In the genomic region with DNA sequence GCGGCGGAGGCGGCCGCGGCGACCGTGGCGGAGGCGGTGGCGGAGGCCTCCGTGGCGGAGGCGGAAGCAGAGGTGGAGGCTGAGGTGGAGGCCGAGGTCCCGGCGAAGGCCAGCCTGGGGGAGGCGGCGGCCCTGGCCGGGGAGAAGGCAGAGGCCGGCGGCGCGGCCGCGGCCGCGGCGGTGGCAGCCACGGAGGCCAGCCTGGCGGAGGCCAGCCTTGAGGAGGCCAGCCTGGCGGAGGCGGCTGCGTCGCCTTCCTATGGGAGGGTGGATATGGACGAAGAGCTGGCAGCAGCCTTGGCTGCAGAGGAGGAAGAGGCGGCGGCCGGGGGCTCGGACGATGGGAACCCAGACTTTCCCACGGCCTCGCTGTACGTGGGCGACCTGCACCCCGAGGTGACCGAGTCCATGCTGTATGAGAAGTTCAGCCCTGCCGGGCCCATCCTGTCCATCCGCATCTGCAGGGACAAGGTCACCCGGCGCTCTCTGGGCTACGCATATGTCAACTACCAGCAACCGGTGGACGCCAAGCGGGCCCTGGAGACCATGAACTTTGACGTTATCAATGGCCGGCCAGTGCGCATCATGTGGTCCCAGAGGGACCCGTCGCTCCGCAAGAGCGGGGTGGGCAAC, we compare ENCODE assay signal across 8 mouse cellular contexts.
DNase-seq lines count a peak whose midpoint lies in the region; ATAC-seq and TF ChIP-seq lines count a peak whose summit lies in the region.
"Not testable (repeated sequence)": the region's sequence is repeated elsewhere in the genome, so short reads cannot be mapped to it uniquely, and the experiment has no call there.

No protein-coding gene starts in this region.

- not testable (repeated sequence) for H3K27me3 ChIP-seq in embryonic facial prominence, embryonic 13.5 days; forebrain, embryonic 16.5 days (replicated peaks; ENCODE audit: control insufficient read depth, insufficient read depth, low read length); hindbrain, embryonic 13.5 days; intestine, embryonic 15.5 days (replicated peaks); kidney, postnatal 0 days (ENCODE audit: insufficient read depth, low read length); midbrain, embryonic 12.5 days; neural tube, embryonic 11.5 days (ENCODE audit: control insufficient read depth, insufficient read depth, low read length); stomach, embryonic 16.5 days (ENCODE audit: control insufficient read depth, insufficient read depth, low read length)

- not testable (repeated sequence) for H3K4me3 ChIP-seq in embryonic facial prominence, embryonic 13.5 days; forebrain, embryonic 16.5 days (replicated peaks; ENCODE audit: low read length); hindbrain, embryonic 13.5 days; intestine, embryonic 15.5 days (replicated peaks); kidney, postnatal 0 days (replicated peaks; ENCODE audit: low read depth, low read length); midbrain, embryonic 12.5 days; neural tube, embryonic 11.5 days (ENCODE audit: low read depth, low read length); stomach, embryonic 16.5 days (replicated peaks; ENCODE audit: low read length)

- not testable (repeated sequence) for H3K27ac ChIP-seq in embryonic facial prominence, embryonic 13.5 days; forebrain, embryonic 16.5 days (ENCODE audit: low read length); hindbrain, embryonic 13.5 days; intestine, embryonic 15.5 days; kidney, postnatal 0 days; midbrain, embryonic 12.5 days (replicated peaks); neural tube, embryonic 11.5 days (ENCODE audit: low read depth, low read length); stomach, embryonic 16.5 days (ENCODE audit: low read length)

- DNase-seq in kidney, postnatal 0 days (ENCODE audit: low spot score); neural tube, embryonic 11.5 days (ENCODE audit: low spot score): not testable (repeated sequence)

- not testable (repeated sequence) for H3K9me3 ChIP-seq in embryonic facial prominence, embryonic 13.5 days; forebrain, embryonic 16.5 days (ENCODE audit: control insufficient read depth, low read length); hindbrain, embryonic 13.5 days; intestine, embryonic 15.5 days; kidney, postnatal 0 days (replicated peaks; ENCODE audit: low read length); midbrain, embryonic 12.5 days; neural tube, embryonic 11.5 days (ENCODE audit: control insufficient read depth, low read length); stomach, embryonic 16.5 days (replicated peaks; ENCODE audit: control insufficient read depth, low read length)

- WGBS in embryonic facial prominence, embryonic 13.5 days, result no CpG with 5 or more reads among the region's 61 CpGs
- no CpG with 5 or more reads among the region's 61 CpGs for WGBS in forebrain, embryonic 16.5 days
- WGBS in hindbrain, embryonic 13.5 days, result no CpG with 5 or more reads among the region's 61 CpGs
- WGBS in intestine, embryonic 15.5 days, result no CpG with 5 or more reads among the region's 61 CpGs
- no CpG with 5 or more reads among the region's 61 CpGs for WGBS in kidney, postnatal 0 days
- no CpG with 5 or more reads among the region's 61 CpGs for WGBS in midbrain, embryonic 12.5 days
- no CpG with 5 or more reads among the region's 61 CpGs for WGBS in neural tube, embryonic 11.5 days
- no CpG with 5 or more reads among the region's 61 CpGs for WGBS in stomach, embryonic 16.5 days

- 0 out of 2 replicates have a peak, but pooled peaks have one; percentile 15 for ATAC-seq in embryonic facial prominence, embryonic 13.5 days (ENCODE audit: insufficient number of reproducible peaks, insufficient read depth, low FRiP score, low TSS enrichment, low read depth)
- ATAC-seq in forebrain, embryonic 16.5 days, result peak; percentile 3; the same call in 1 of the 2 replicates
- ATAC-seq in hindbrain, embryonic 13.5 days (ENCODE audit: low FRiP score), result peak; percentile 19; the same call in 1 of the 2 replicates
- peak; percentile 60 for ATAC-seq in intestine, embryonic 15.5 days
- ATAC-seq in kidney, postnatal 0 days (replicated peaks; ENCODE audit: low FRiP score, low read depth), result peak; percentile 18; the same call in 1 of the 2 replicates
- peak; percentile 48 for ATAC-seq in midbrain, embryonic 12.5 days (ENCODE audit: low FRiP score, low read depth)
- 0 out of 2 replicates have a peak, but pooled peaks have one; percentile 50 for ATAC-seq in neural tube, embryonic 11.5 days (ENCODE audit: insufficient read depth, low FRiP score, low TSS enrichment)
- peak; percentile 52; the same call in 1 of the 2 replicates for ATAC-seq in stomach, embryonic 16.5 days (ENCODE audit: insufficient read depth, low FRiP score)

- H3K9ac ChIP-seq in embryonic facial prominence, embryonic 13.5 days; forebrain, embryonic 16.5 days (replicated peaks; ENCODE audit: low read depth, low read length); hindbrain, embryonic 13.5 days; intestine, embryonic 15.5 days; kidney, postnatal 0 days (ENCODE audit: low read depth, low read length); midbrain, embryonic 12.5 days (replicated peaks); neural tube, embryonic 11.5 days (ENCODE audit: low read length); stomach, embryonic 16.5 days (ENCODE audit: low read length): not testable (repeated sequence)

- TF ChIP-seq CTCF in kidney, postnatal 0 days (IDR thresholded peaks at IDR 0.05; ENCODE audit: low read depth), result not testable (repeated sequence)

- H3K4me1 ChIP-seq in embryonic facial prominence, embryonic 13.5 days; forebrain, embryonic 16.5 days (replicated peaks; ENCODE audit: control insufficient read depth, insufficient read depth, low read length); hindbrain, embryonic 13.5 days (replicated peaks); intestine, embryonic 15.5 days (replicated peaks); kidney, postnatal 0 days (replicated peaks; ENCODE audit: insufficient read depth, low read length); midbrain, embryonic 12.5 days; neural tube, embryonic 11.5 days (ENCODE audit: control insufficient read depth, insufficient read depth, low read length); stomach, embryonic 16.5 days (ENCODE audit: control insufficient read depth, insufficient read depth, low read length): not testable (repeated sequence)

- H3K4me2 ChIP-seq in embryonic facial prominence, embryonic 13.5 days; forebrain, embryonic 16.5 days (ENCODE audit: low read length); hindbrain, embryonic 13.5 days; intestine, embryonic 15.5 days (replicated peaks); kidney, postnatal 0 days (ENCODE audit: low read length); midbrain, embryonic 12.5 days (replicated peaks); neural tube, embryonic 11.5 days (ENCODE audit: low read depth); stomach, embryonic 16.5 days (ENCODE audit: low read depth, low read length): not testable (repeated sequence)

- H3K36me3 ChIP-seq in embryonic facial prominence, embryonic 13.5 days; forebrain, embryonic 16.5 days (ENCODE audit: control insufficient read depth, insufficient read depth); hindbrain, embryonic 13.5 days; intestine, embryonic 15.5 days; kidney, postnatal 0 days (ENCODE audit: insufficient read depth, low read length); midbrain, embryonic 12.5 days; neural tube, embryonic 11.5 days (ENCODE audit: control insufficient read depth, insufficient read depth, low read length); stomach, embryonic 16.5 days (ENCODE audit: control insufficient read depth, insufficient read depth, low read length): not testable (repeated sequence)

Comparison
In these comparisons a context has a peak if more than half of its experiments do, and no peak if none do; other contexts are left out.
1. ATAC-seq: peak in every context shown above with its lines; median percentile 60 in intestine, embryonic 15.5 days; 52 in stomach, embryonic 16.5 days; 50 in neural tube, embryonic 11.5 days; 48 in midbrain, embryonic 12.5 days; 19 in hindbrain, embryonic 13.5 days; 18 in kidney, postnatal 0 days; 15 in embryonic facial prominence, embryonic 13.5 days; 3 in forebrain, embryonic 16.5 days.